ENCODE assay signal across 34 mouse cellular contexts in genomic region chr17:56071126-56071525, GRCm38 (mm10). TPM values are rescaled to one million over a fixed set of nuclear protein-coding genes. Genes with fewer than 3 reads are reported as not detected.
"Had no signal": no experiment of that assay in that cellular context is flagged by ENCODE, and none has a peak within 500 bp of the region (broad histone marks: within the 10 kb centered on the region; RNA-seq: fewer than 3 reads in every experiment).

No protein-coding gene starts in this region.

- H3K27me3 ChIP-seq: limb, embryonic 12.5 days; limb, embryonic 13.5 days; limb, embryonic 15.5 days; liver, embryonic 12.5 days; liver, embryonic 13.5 days; liver, embryonic 15.5 days; lung, embryonic 15.5 days; megakaryocyte, embryonic 14.5 days; midbrain, embryonic 12.5 days; midbrain, embryonic 13.5 days; midbrain, embryonic 15.5 days; neural tube, embryonic 12.5 days; neural tube, embryonic 13.5 days had no signal

- H3K9me3 ChIP-seq: limb, embryonic 10.5 days; limb, embryonic 12.5 days; limb, embryonic 13.5 days; limb, embryonic 15.5 days; liver, embryonic 12.5 days; liver, embryonic 13.5 days; liver, embryonic 15.5 days; lung, embryonic 15.5 days; midbrain, embryonic 10.5 days; midbrain, embryonic 12.5 days; midbrain, embryonic 13.5 days; midbrain, embryonic 15.5 days; neural tube, embryonic 12.5 days; neural tube, embryonic 13.5 days had no signal

- H3K27ac ChIP-seq: limb, embryonic 10.5 days; limb, embryonic 12.5 days; limb, embryonic 13.5 days; limb, embryonic 15.5 days; liver, embryonic 12.5 days; liver, embryonic 13.5 days; liver, embryonic 14.5 days; liver, embryonic 15.5 days; lung, embryonic 15.5 days; macrophage; midbrain, embryonic 10.5 days; midbrain, embryonic 12.5 days; midbrain, embryonic 13.5 days; midbrain, embryonic 15.5 days; neural tube, embryonic 12.5 days; neural tube, embryonic 13.5 days had no signal

- DNase-seq: left cerebral cortex, postnatal 4 days; liver; liver, embryonic 13.5 days; liver, postnatal 0 days; lung, adult 18-20 months; lung, adult 2 months; lung, embryonic 14.5 days; lung, postnatal 10 days; lung, postnatal 14 days; lung, postnatal 36 days; lung, postnatal 4 days had no signal

- H3K9ac ChIP-seq: limb, embryonic 12.5 days; limb, embryonic 13.5 days; limb, embryonic 15.5 days; liver, embryonic 12.5 days; liver, embryonic 13.5 days; liver, embryonic 14.5 days; liver, embryonic 15.5 days; liver, postnatal 0 days; lung, embryonic 14.5 days; lung, embryonic 15.5 days; midbrain, embryonic 12.5 days; midbrain, embryonic 13.5 days; midbrain, embryonic 15.5 days; neural tube, embryonic 12.5 days; neural tube, embryonic 13.5 days had no signal

- H3K4me3 ChIP-seq: limb, embryonic 10.5 days; limb, embryonic 12.5 days; limb, embryonic 13.5 days; limb, embryonic 15.5 days; liver, embryonic 12.5 days; liver, embryonic 13.5 days; liver, embryonic 15.5 days; lung, embryonic 15.5 days; megakaryocyte, embryonic 14.5 days; midbrain, embryonic 10.5 days; midbrain, embryonic 12.5 days; midbrain, embryonic 13.5 days; midbrain, embryonic 15.5 days; myocyte; neural tube, embryonic 12.5 days; neural tube, embryonic 13.5 days had no signal

- ATAC-seq: liver, embryonic 12.5 days; liver, postnatal 0 days; lung, postnatal 0 days; midbrain, embryonic 13.5 days; midbrain, embryonic 15.5 days; midbrain, embryonic 16.5 days had no signal

- H3K4me2 ChIP-seq: limb, embryonic 12.5 days; limb, embryonic 13.5 days; limb, embryonic 15.5 days; liver, embryonic 11.5 days; liver, embryonic 12.5 days; liver, embryonic 13.5 days; liver, embryonic 15.5 days; lung, embryonic 14.5 days; lung, embryonic 15.5 days; midbrain, embryonic 12.5 days; midbrain, embryonic 13.5 days; midbrain, embryonic 15.5 days; neural tube, embryonic 12.5 days; neural tube, embryonic 13.5 days had no signal

RNA-seq across cellular contexts. Expression of gene Plin4, which starts 38.5 kb away (rescaled TPM):
- total RNA-seq: megakaryocyte progenitor cell, adult 5-6 weeks; megakaryocyte-erythroid progenitor cell, adult 5-6 weeks; monocyte, adult 5-6 weeks had no signal
- polyA plus RNA-seq: liver, embryonic 13.5 days; macrophage had no signal
